Mouse (Mus musculus) heart, embryonic 15.5 days (tissue): Measurements from ENCODE around the gene Prex1. TPM values are rescaled to one million over a fixed set of nuclear protein-coding genes. Genes with fewer than 3 reads are reported as not detected.
A peak's percentile ranks its signal among the peaks of the same experiment; 100 is the strongest.

ENCODE experiments used
- ATAC-seq: fragments of 200-750 bp; cut with Nextera tagmentation; replicated peaks from 2 replicates; pipeline ENCODE4 v1.8.0; 2017; ENCODE audit warnings: low read depth, moderate TSS enrichment; ENCODE audit not compliant: insufficient number of reproducible peaks, insufficient read depth, low FRiP score
- H3K27ac ChIP-seq: fragments of 300-500 bp; sonication (generic); 2 replicates; pipeline ENCODE4 v1.5.1; 2015; ENCODE audit warnings: mild to moderate bottlenecking, inconsistent platforms
- H3K27me3 ChIP-seq: fragments of 300-500 bp; sonication (generic); 2 replicates; pipeline ENCODE4 v1.6.1; 2015; ENCODE audit warnings: inconsistent platforms
- H3K36me3 ChIP-seq: fragments of 300-500 bp; sonication (generic); 2 replicates; pipeline ENCODE4 v1.6.1; 2015; ENCODE audit warnings: mild to moderate bottlenecking, inconsistent platforms
- H3K4me1 ChIP-seq: fragments of 300-500 bp; sonication (generic); replicated peaks from 2 replicates; pipeline ENCODE4 v1.6.1; 2015; ENCODE audit warnings: inconsistent platforms
- H3K4me2 ChIP-seq: fragments of 300-500 bp; sonication (generic); 2 replicates; pipeline ENCODE4 v1.6.1; 2015; ENCODE audit warnings: inconsistent platforms, mild to moderate bottlenecking, moderate library complexity
- H3K4me3 ChIP-seq: fragments of 300-500 bp; sonication (generic); 2 replicates; pipeline ENCODE4 v1.5.1; 2015; ENCODE audit warnings: mild to moderate bottlenecking, inconsistent platforms
- H3K9ac ChIP-seq: fragments of 300-500 bp; sonication (generic); 2 replicates; pipeline ENCODE4 v1.6.1; 2015; ENCODE audit warnings: mild to moderate bottlenecking, inconsistent platforms
- H3K9me3 ChIP-seq: fragments of 300-500 bp; sonication (generic); replicated peaks from 2 replicates; pipeline ENCODE4 v1.6.1; 2016; ENCODE audit warnings: inconsistent platforms
- WGBS: fragments of 180-500 bp; shearing (Covaris S2); methylation state at CpG from one replicate; pipeline ENCODE4 v1.1.7; 2015; ENCODE audit warnings: mixed read lengths; 5-methylcytosine and 5-hydroxymethylcytosine counted together
- polyA plus RNA-seq: library from polyadenylated mRNA; unstranded; fragments of >200 nt; fragmentation: Nextera tagmentation; extraction: Ambion mirVana; gene quantifications from 2 replicates; pipeline ENCODE4 v1.2.1, GENCODE M21; 2015

The Prex1 gene
- polyA plus RNA-seq, 1 experiment from 2014 or later = 6.1 TPM

DNA sequence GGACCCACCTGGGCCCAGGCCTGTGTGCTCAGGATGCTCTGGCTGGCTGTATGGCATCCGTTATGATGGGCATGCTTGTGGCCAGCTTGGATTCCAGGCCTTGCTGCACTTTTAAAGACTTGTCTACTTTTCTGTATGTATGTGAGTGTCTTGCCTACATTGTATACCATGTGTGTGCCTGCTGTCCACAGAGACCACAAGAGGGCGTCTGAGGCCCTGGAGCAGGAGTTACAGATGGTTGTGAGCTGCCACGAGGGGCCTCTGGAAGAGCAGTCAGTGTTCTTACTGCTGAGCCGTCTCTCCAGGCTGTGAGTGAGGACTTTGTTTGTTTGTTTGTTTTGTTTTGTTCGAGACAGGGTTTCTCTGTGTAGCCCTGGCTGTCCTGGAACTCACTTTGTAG lies 148.1 kb downstream of the Prex1 start:
- no peak for ATAC-seq
- H3K27me3 ChIP-seq = no peaks in the 10 kb centered on the region
- H3K4me3 ChIP-seq = no peak overlapping the region
- no peak overlapping the region for H3K9ac ChIP-seq
- H3K4me2 ChIP-seq = no peak overlapping the region
- no peaks in the 10 kb centered on the region for H3K9me3 ChIP-seq
- H3K4me1 ChIP-seq = peaks cover 6% of the 10 kb centered on the region; the same call in 1 of the 2 replicates
- H3K36me3 ChIP-seq = no peaks in the 10 kb centered on the region
- WGBS = 70% methylated on average over 5 of the region's 5 CpGs
- H3K27ac ChIP-seq = no peak overlapping the region

DNA sequence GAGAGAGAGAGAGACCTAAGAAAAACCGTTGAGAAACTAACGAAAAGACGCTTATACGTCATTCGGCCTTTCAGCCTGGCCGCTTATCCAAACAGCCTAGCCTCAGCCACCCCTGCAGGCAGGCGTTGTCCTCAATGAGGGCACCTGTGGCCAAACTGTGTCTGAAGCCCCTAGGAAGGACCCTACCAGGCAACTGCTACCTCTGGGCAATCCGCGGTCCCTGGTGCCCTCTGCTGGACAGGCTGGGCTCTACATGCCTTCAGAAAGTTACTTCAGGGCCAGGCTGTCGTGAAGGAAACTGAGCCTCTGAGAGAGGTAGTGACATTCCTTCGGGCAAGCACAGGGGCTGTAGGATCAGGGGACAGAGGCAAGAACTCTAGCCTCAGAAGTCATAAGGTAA lies 149.2 kb downstream of the Prex1 start:
- WGBS = 5% methylated on average over 11 of the region's 11 CpGs
- Histone ChIP-seq H3K9me3 (no peaks in the 10 kb centered on the region), H3K27ac (no peak overlapping the region), H3K4me1 (peaks cover 6% of the 10 kb centered on the region; the same call in 1 of the 2 replicates), H3K36me3 (no peaks in the 10 kb centered on the region), H3K4me2 (peak overlapping the region; percentile 46), H3K27me3 (no peaks in the 10 kb centered on the region), H3K9ac (no peak overlapping the region), H3K4me3 (no peak overlapping the region)
- ATAC-seq = peak; percentile 30; the same call in 1 of the 2 replicates

DNA sequence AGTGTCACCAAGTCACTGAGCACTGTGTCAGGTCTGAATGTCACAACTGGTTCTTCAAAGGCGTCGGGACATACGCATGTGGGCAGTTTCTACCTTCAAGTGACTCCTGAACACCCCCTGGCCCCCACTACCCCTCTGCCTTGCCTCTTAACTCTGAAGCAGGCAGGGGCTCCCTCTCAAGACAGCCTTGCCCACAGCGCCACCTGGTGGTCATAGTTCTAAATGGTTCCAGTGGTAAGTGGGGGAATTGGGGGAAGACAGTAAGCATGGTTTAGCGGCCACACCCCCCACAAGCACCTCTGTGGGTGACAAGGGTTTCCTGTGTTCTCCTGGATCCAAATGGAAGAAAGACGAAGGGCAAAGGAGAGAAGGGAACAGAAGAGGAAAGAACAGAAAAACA lies 149.7 kb downstream of the Prex1 start:
- WGBS = 7% methylated on average over 6 of the region's 6 CpGs
- ATAC-seq = no peak
- H3K36me3 ChIP-seq = no peaks in the 10 kb centered on the region
- no peak overlapping the region for H3K9ac ChIP-seq
- H3K4me1 ChIP-seq = peaks cover 6% of the 10 kb centered on the region; the same call in 1 of the 2 replicates
- H3K4me3 ChIP-seq = no peak overlapping the region
- no peak overlapping the region for H3K27ac ChIP-seq
- H3K4me2 ChIP-seq = peak overlapping the region; percentile 46
- H3K27me3 ChIP-seq = no peaks in the 10 kb centered on the region
- H3K9me3 ChIP-seq = no peaks in the 10 kb centered on the region

DNA sequence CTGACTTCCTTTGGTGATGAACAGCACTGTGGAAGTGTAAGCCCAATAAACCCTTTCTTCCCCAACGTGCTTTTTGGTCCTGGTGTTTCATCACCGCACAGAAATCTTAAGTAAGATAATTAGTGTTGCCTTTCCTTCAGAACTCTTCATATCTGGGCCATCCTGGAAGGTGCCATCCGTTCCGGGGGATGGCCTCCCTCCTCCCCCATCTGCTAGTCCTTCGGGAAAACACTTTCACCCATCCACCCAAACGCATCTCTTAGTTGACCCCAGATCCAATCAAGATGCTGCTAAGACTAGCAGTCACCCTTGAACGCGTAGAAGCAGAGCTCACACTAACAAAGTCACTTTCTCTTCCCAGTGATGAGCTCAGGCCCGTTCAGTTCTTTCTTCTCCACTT lies 150.6 kb downstream of the Prex1 start:
- no peaks in the 10 kb centered on the region for H3K36me3 ChIP-seq
- WGBS = 88% methylated on average over 9 of the region's 9 CpGs
- no peak for ATAC-seq

DNA sequence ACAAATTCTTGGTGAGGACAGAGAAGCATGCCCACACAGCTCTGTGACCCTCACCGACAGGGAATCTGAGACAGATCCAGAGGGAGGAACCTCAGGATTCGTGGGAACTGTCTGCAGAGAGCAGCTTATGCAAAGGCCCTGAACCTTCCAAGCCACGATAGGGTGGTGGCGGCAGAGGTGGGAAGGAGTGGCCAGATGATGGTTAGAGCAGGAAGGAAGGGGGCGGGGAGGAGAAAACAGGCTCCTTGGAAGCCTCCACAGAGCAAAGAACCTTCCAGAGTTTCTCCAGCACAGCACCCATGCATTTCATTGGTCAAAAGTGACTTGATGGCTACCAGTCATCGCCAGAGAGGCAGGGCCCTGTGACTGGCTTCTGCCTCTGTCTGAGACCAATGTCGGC lies 151.9 kb downstream of the Prex1 start:
- peaks cover 3% of the 10 kb centered on the region; the same call in 1 of the 2 replicates for H3K4me1 ChIP-seq
- no peak overlapping the region for H3K27ac ChIP-seq
- H3K4me2 ChIP-seq = no peak overlapping the region
- H3K4me3 ChIP-seq = no peak overlapping the region
- no peak overlapping the region for H3K9ac ChIP-seq
- no peaks in the 10 kb centered on the region for H3K9me3 ChIP-seq
- H3K27me3 ChIP-seq = no peaks in the 10 kb centered on the region
- H3K36me3 ChIP-seq = no peaks in the 10 kb centered on the region
- WGBS = 53% methylated on average over 7 of the region's 7 CpGs
- ATAC-seq = no peak

More for the DNA sequence above, 150.6 kb downstream of the Prex1 start:
- Histone ChIP-seq H3K4me1 (peaks cover 6% of the 10 kb centered on the region; the same call in 1 of the 2 replicates), H3K9ac (no peak overlapping the region), H3K27me3 (no peaks in the 10 kb centered on the region), H3K27ac (no peak overlapping the region), H3K4me2 (no peak overlapping the region), H3K9me3 (no peaks in the 10 kb centered on the region), H3K4me3 (no peak overlapping the region)

DNA sequence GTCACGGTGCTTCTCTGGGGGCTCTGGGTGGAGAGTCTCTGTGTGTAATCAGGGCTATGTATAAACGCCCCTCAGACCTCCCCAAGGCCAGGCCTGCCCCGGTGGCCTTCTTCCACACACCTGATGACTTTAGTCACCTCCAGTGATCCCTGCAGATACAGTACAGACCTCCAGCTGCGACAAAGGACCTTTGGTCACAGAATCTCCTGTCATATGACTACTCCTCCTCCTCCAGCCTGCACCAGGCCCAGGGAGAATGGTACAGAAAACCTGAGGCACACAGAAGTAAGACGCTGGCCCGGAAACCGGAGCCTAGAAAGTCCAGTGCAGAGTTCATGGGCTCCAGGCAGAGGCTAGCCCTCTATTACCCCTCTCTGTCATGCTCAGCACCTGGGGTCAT lies 152.8 kb downstream of the Prex1 start:
- no peaks in the 10 kb centered on the region for H3K36me3 ChIP-seq
- peaks cover 3% of the 10 kb centered on the region; the same call in 1 of the 2 replicates for H3K4me1 ChIP-seq
- no peak for ATAC-seq
- no peak overlapping the region for H3K4me2 ChIP-seq
- H3K27ac ChIP-seq = no peak overlapping the region
- no peak overlapping the region for H3K9ac ChIP-seq
- H3K4me3 ChIP-seq = no peak overlapping the region
- WGBS = 87% methylated on average over 7 of the region's 7 CpGs
- no peaks in the 10 kb centered on the region for H3K27me3 ChIP-seq
- no peaks in the 10 kb centered on the region for H3K9me3 ChIP-seq

DNA sequence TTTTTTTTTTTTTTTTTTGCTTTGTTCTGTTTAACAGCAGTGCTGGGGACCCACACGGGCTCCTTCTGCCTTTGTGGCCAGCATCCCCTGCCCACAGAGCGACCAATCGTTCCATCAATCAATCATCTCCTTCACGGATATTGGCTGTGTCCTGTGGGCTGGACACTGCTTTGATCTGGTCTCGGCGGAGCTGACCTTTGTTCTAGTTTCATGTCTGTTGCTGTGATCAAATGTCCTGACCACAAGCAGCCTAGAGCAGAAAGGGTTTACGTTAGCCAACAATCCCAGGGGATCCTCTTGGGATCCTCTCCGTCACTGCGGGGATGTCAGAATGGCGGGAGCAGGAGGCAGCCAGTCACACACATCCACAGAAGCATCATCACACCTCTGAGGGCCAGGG lies 154.1 kb downstream of the Prex1 start:
- no peak overlapping the region for H3K4me3 ChIP-seq
- H3K27ac ChIP-seq = no peak overlapping the region
- H3K9ac ChIP-seq = no peak overlapping the region
- 55% methylated on average over 10 of the region's 10 CpGs for whole genome bisulfite sequencing
- no peak for ATAC-seq
- peaks cover 3% of the 10 kb centered on the region; the same call in 1 of the 2 replicates for H3K4me1 ChIP-seq
- H3K36me3 ChIP-seq = no peaks in the 10 kb centered on the region
- no peaks in the 10 kb centered on the region for H3K9me3 ChIP-seq
- no peaks in the 10 kb centered on the region for H3K27me3 ChIP-seq
- H3K4me2 ChIP-seq = no peak overlapping the region

DNA sequence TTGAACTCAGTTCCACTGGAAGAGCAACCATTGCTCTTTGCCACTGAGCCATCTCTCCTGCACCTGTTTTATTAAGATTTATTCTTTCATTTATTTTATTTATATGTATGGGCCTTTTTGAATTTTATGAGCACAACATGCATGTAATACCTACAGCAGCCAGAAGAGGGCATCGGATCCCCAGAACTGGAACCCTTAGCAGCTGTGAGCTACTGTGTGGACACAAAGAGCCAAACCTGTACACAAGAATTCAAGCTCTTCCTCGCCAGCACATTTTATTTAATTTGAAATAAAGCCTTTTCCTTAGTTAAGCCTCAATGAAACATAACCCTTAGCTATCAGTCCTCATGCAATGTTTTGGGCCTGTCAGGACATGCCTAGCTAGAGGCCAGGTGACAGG lies 158.1 kb downstream of the Prex1 start:
- H3K27me3 ChIP-seq = no peaks in the 10 kb centered on the region
- no peak overlapping the region for H3K4me2 ChIP-seq
- no peak overlapping the region for H3K9ac ChIP-seq
- 64% methylated on average over 2 of the region's 2 CpGs for WGBS
- no peaks in the 10 kb centered on the region for H3K36me3 ChIP-seq
- no peaks in the 10 kb centered on the region for H3K9me3 ChIP-seq
- no peak overlapping the region for H3K4me3 ChIP-seq
- no peak overlapping the region for H3K27ac ChIP-seq
- H3K4me1 ChIP-seq = peaks cover 11% of the 10 kb centered on the region; the same call in 1 of the 2 replicates
- no peak for ATAC-seq

DNA sequence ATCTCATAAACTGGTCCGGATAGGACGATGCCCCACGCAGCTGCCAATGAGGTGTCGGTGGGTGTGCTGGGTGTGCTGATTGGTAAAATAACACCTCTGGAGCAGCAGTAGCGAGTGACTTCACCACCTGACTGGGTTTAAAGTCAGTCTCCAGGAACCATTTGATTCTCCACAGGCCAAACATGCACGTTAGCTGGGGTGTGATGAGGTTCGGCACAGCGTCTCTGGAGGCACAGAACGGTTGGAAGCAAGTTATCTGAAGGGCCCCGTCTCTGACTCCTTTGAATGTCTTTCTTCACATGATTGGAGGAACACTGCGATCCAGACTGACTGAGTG lies 159.5 kb downstream of the Prex1 start:
- no peaks in the 10 kb centered on the region for H3K27me3 ChIP-seq
- no peak overlapping the region for H3K27ac ChIP-seq
- no peaks in the 10 kb centered on the region for H3K9me3 ChIP-seq
- H3K9ac ChIP-seq = no peak overlapping the region
- H3K4me3 ChIP-seq = no peak overlapping the region
- peaks cover 11% of the 10 kb centered on the region; the same call in 1 of the 2 replicates for H3K4me1 ChIP-seq
- 73% methylated on average over 11 of the region's 11 CpGs for WGBS
- no peaks in the 10 kb centered on the region for H3K36me3 ChIP-seq
- H3K4me2 ChIP-seq = no peak overlapping the region
- no peak for ATAC-seq

DNA sequence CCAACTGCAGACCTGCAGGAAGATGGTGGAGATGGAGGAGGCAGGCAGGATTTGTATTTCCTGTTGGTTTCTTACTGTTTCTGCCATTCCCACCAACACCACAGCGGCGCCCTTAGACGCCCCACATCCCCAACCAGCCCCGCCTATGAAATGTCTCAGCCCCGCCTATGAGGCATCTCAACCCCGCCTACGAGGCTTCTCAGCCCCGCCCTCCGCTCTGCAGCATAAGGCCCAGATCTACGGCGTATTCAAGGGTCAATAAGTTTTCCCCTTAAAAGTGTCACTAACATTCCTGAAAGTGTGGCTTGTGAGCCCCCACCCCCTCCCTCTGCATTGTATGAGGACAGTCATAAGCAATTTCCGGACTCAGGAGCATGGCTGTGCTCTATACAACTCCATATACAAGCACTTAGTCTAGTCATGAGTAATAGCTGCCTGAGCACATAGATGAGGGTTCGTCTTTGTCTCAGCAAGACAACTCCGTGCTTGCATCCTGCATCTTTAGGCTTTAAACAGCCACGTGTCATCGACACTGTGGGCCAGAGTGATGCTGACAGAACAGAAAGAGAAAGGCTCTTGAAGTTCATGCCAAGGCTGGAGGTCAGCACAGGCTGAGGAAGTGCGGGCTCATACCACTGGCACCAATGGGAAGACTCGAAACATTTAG lies 160.0 kb downstream of the Prex1 start:
- H3K9me3 ChIP-seq = no peaks in the 10 kb centered on the region
- 32% methylated on average over 18 of the region's 18 CpGs for WGBS
- H3K36me3 ChIP-seq = no peaks in the 10 kb centered on the region
- H3K4me3 ChIP-seq = no peak overlapping the region
- H3K4me1 ChIP-seq = peaks cover 11% of the 10 kb centered on the region; the same call in 1 of the 2 replicates
- peak overlapping the region; percentile 16; the same call in 1 of the 2 replicates for H3K4me2 ChIP-seq
- no peak overlapping the region for H3K27ac ChIP-seq
- 0 out of 2 replicates have a peak, but pooled peaks have one; percentile 39 for ATAC-seq
- H3K9ac ChIP-seq = no peak overlapping the region
- H3K27me3 ChIP-seq = no peaks in the 10 kb centered on the region

DNA sequence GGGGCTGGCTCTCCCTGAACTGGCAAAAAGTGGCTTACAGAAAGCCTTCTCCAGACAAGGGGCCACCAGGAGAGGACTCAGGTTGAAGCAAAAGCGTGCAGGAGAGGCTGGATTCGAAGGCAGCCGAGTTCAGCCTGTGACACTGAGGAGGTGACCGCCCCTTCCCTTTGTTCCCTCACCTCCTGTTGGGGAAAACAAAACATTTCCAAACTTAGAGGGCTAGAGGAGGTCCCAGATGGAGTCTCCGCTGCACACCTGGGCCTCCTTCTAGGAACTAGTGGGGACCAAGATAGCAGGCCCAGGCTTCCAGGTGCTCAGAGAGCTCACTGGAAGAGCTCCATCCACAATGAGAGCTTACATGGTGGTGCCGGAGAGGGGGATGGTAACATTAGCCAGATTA lies 161.0 kb downstream of the Prex1 start:
- ATAC-seq = no peak
- Histone ChIP-seq H3K9me3 (no peaks in the 10 kb centered on the region), H3K27ac (no peak overlapping the region), H3K4me2 (no peak overlapping the region), H3K9ac (no peak overlapping the region), H3K4me1 (peaks cover 11% of the 10 kb centered on the region; the same call in 1 of the 2 replicates), H3K27me3 (no peaks in the 10 kb centered on the region), H3K36me3 (no peaks in the 10 kb centered on the region), H3K4me3 (no peak overlapping the region)
- WGBS = 83% methylated on average over 6 of the region's 6 CpGs
